Mouse (Mus musculus) MEL (cell line): ENCODE measurements around the gene Col9a1. TPM values are rescaled to one million over a fixed set of nuclear protein-coding genes. Genes with fewer than 3 reads are reported as not detected.
A peak's percentile ranks its signal among the peaks of the same experiment; 100 is the strongest.

Experiments used
- DNase-seq: peaks from one replicate; pipeline ENCODE4 v3.0.0; 2011; ENCODE audit warnings: low read depth, low spot score
- H3K27ac ChIP-seq: 2 replicates; pipeline ENCODE4 v1.5.1; 2012; ENCODE audit warnings: low read depth, mild to moderate bottlenecking, control low read depth, low read length, moderate library complexity; ENCODE audit not compliant: control insufficient read depth
- H3K27me3 ChIP-seq, 2 experiments: fragments of 150-350 bp in 1 of 2; sonication (generic) in 1 of 2; 2 replicates each; pipeline ENCODE4 v1.6.1; 2012; ENCODE audit warnings: low read length in 2 of 2, mild to moderate bottlenecking in 2 of 2, improper control_type of control experiment in 1 of 2, moderate library complexity in 1 of 2; ENCODE audit not compliant: insufficient read depth in 2 of 2, control insufficient read depth in 1 of 2
- H3K36me3 ChIP-seq, 2 experiments: 2 replicates each; pipeline ENCODE4 v1.6.1; 2012 to 2014; ENCODE audit warnings: low read length in 2 of 2, improper control_type of control experiment in 1 of 2, inconsistent platforms in 1 of 2, mild to moderate bottlenecking in 1 of 2; ENCODE audit not compliant: insufficient read depth in 2 of 2, control insufficient read depth in 1 of 2
- H3K4me1 ChIP-seq, 2 experiments: fragments of 150-350 bp in 1 of 2; sonication (generic) in 1 of 2; 2 replicates each; pipeline ENCODE4 v1.6.1; 2012; ENCODE audit warnings: low read length in 2 of 2, improper control_type of control experiment in 1 of 2, mild to moderate bottlenecking in 1 of 2; ENCODE audit not compliant: insufficient read depth in 2 of 2, control insufficient read depth in 1 of 2
- H3K4me3 ChIP-seq, 2 experiments: fragments of 150-350 bp in 1 of 2; sonication (generic) in 1 of 2; 2 replicates each; pipeline ENCODE4 v1.5.1; 2012; ENCODE audit warnings: low read depth in 2 of 2, low read length in 2 of 2, mild to moderate bottlenecking in 2 of 2, moderate library complexity in 2 of 2, control low read depth in 1 of 2, improper control_type of control experiment in 1 of 2; ENCODE audit not compliant: control insufficient read depth in 1 of 2, insufficient read depth in 1 of 2
- H3K79me2 ChIP-seq: 2 replicates; pipeline ENCODE4 v1.6.1; 2012; ENCODE audit warnings: mild to moderate bottlenecking, low read length, moderate library complexity; ENCODE audit not compliant: control insufficient read depth, poor library complexity, insufficient read depth
- H3K9ac ChIP-seq: 2 replicates; pipeline ENCODE4 v1.6.1; 2012; ENCODE audit warnings: low read depth, mild to moderate bottlenecking, control low read depth, low read length, moderate library complexity; ENCODE audit not compliant: control insufficient read depth, poor library complexity, severe bottlenecking
- H3K9me3 ChIP-seq: fragments of 150-350 bp; sonication (generic); replicated peaks from 2 replicates; pipeline ENCODE4 v1.6.1; 2012; ENCODE audit warnings: mild to moderate bottlenecking, low read length, improper control_type of control experiment, moderate library complexity; ENCODE audit not compliant: insufficient read depth
- BHLHE40 ChIP-seq: IDR thresholded peaks from 2 replicates; pipeline ENCODE4 v1.6.1; 2012; ENCODE audit warnings: low read depth, mild to moderate bottlenecking, inconsistent platforms, low read length, improper control_type of control experiment, borderline replicate concordance
- CTCF ChIP-seq, 3 experiments: IDR thresholded peaks in 2 of 3; conservative IDR thresholded peaks in 1 of 3; 2 replicates each; pipeline ENCODE4 v1.5.1; 2011 to 2012; ENCODE audit warnings: low read length in 3 of 3, low read depth in 2 of 3, mild to moderate bottlenecking in 2 of 3, improper control_type of control experiment in 1 of 3, inconsistent platforms in 1 of 3, mixed read lengths in 1 of 3, moderate library complexity in 1 of 3; ENCODE audit not compliant: control insufficient read depth in 1 of 3, insufficient read depth in 1 of 3, poor library complexity in 1 of 3, severe bottlenecking in 1 of 3
- ELF1 ChIP-seq: IDR thresholded peaks from 2 replicates; pipeline ENCODE4 v1.6.1; 2014; ENCODE audit warnings: low read depth, mild to moderate bottlenecking, inconsistent platforms, low read length, improper control_type of control experiment, moderate library complexity
- ETS1 ChIP-seq: IDR thresholded peaks from 2 replicates; pipeline ENCODE4 v1.6.1; 2012; ENCODE audit warnings: low read depth, mild to moderate bottlenecking, inconsistent platforms, low read length, improper control_type of control experiment, moderate library complexity
- GATA1 ChIP-seq: IDR thresholded peaks from 2 replicates; pipeline ENCODE4 v1.6.1; 2011; ENCODE audit warnings: low read depth, low read length, improper control_type of control experiment
- JUND ChIP-seq: IDR thresholded peaks from 2 replicates; pipeline ENCODE4 v1.6.1; 2011; ENCODE audit warnings: low read depth, mild to moderate bottlenecking, improper control_type of control experiment, low read length
- KAT2A ChIP-seq: conservative IDR thresholded peaks from 2 replicates; pipeline ENCODE4 v1.6.1; 2012; ENCODE audit warnings: low read depth, low read length, improper control_type of control experiment, inconsistent platforms
- MAFK ChIP-seq: IDR thresholded peaks from 2 replicates; pipeline ENCODE4 v1.6.1; 2011; ENCODE audit warnings: low read depth, mild to moderate bottlenecking, low read length, improper control_type of control experiment, borderline replicate concordance
- MEF2A ChIP-seq: IDR thresholded peaks from 2 replicates; pipeline ENCODE4 v1.6.1; 2014; ENCODE audit warnings: low read depth, mild to moderate bottlenecking, inconsistent platforms, low read length, improper control_type of control experiment; ENCODE audit not compliant: poor library complexity, insufficient replicate concordance, severe bottlenecking; ENCODE audit errors: extremely low read depth
- MYC ChIP-seq: IDR thresholded peaks from 2 replicates; pipeline ENCODE4 v1.6.1; 2011; ENCODE audit warnings: low read depth, mild to moderate bottlenecking, low read length, improper control_type of control experiment, moderate library complexity
- NELFE ChIP-seq: IDR thresholded peaks from 2 replicates; pipeline ENCODE4 v1.6.1; 2011; ENCODE audit warnings: low read depth, low read length, improper control_type of control experiment
- NRF1 ChIP-seq: IDR thresholded peaks from 2 replicates; pipeline ENCODE4 v1.6.1; 2014; ENCODE audit warnings: low read depth, mild to moderate bottlenecking, inconsistent platforms, low read length, improper control_type of control experiment, moderate library complexity; ENCODE audit not compliant: poor library complexity, insufficient read depth, severe bottlenecking
- POLR2A ChIP-seq, 2 experiments: IDR thresholded peaks; 2 replicates each; pipeline ENCODE4 v1.6.1; 2011 to 2012; ENCODE audit warnings: low read length in 2 of 2, mild to moderate bottlenecking in 2 of 2, control low read depth in 1 of 2, improper control_type of control experiment in 1 of 2, low read depth in 1 of 2, moderate library complexity in 1 of 2; ENCODE audit not compliant: control insufficient read depth in 1 of 2, insufficient read depth in 1 of 2, poor library complexity in 1 of 2
- RAD21 ChIP-seq: IDR thresholded peaks from 2 replicates; pipeline ENCODE4 v1.6.1; 2011; ENCODE audit warnings: mild to moderate bottlenecking, low read depth, low read length, improper control_type of control experiment
- SMC3 ChIP-seq: IDR thresholded peaks from 2 replicates; pipeline ENCODE4 v1.6.1; 2011; ENCODE audit warnings: low read depth, low read length, improper control_type of control experiment
- ZKSCAN1 ChIP-seq: IDR thresholded peaks from 2 replicates; pipeline ENCODE4 v1.6.1; 2012; ENCODE audit warnings: low read depth, mild to moderate bottlenecking, inconsistent platforms, low read length, improper control_type of control experiment, moderate library complexity
- ZNF384 ChIP-seq: IDR thresholded peaks from 2 replicates; pipeline ENCODE4 v1.6.1; 2012; ENCODE audit warnings: low read depth, mild to moderate bottlenecking, inconsistent platforms, low read length, improper control_type of control experiment
- polyA plus RNA-seq, 2 experiments: library from polyadenylated mRNA; stranded (reverse) in 1 of 2; unstranded in 1 of 2; fragments of >175 nt in 1 of 2; fragments of >200 nt in 1 of 2; gene quantifications; 2 replicates each; pipeline versions ENCODE4 v1.2.1 to v1.2.4; 2012; ENCODE audit warnings: low replicate concordance in 2 of 2, low read depth in 1 of 2; ENCODE audit not compliant: insufficient read length in 2 of 2, insufficient read depth in 1 of 2, missing spikeins in 1 of 2
- total RNA-seq: library from RNA; depleted of rRNA; stranded (reverse); fragments of 300-350 nt; gene quantifications from 2 replicates; pipeline ENCODE4 v1.2.3, GENCODE M21; 2012

Gene Col9a1
- total and polyA plus RNA-seq, 3 experiments, result not detected

DNA sequence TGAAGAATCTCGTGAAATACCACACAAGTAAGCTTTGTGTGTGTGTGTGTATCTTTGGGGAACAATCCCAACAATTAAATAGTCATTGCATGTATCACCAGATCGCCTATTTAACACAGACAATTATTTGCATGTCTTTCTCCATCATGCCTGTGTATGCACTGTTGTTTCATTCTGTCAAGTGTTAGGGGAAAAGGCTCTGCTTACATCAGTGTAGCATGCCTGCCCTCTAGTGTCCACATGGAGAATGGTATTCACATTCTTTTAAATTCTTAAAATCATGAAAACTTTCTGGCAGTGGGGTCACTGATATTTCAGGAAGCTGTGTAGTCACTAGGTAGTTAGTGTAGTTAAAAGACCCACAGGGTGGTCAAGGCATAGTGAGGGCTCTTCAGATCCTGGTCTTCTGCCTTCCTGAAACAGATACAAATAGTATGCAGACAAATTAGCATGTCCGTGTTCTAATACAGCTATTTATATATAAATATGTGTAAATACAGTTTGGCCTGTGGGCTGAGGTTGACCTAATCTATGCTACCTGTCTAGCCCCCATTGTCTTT is 71.8 kb downstream of the Col9a1 start:
- H3K4me3 ChIP-seq, result no peak overlapping the region
- H3K27ac ChIP-seq, result no peak overlapping the region
- no peaks in the 10 kb centered on the region for H3K36me3 ChIP-seq
- no peak overlapping the region for H3K9ac ChIP-seq
- H3K9me3 ChIP-seq, result no peaks in the 10 kb centered on the region
- H3K4me1 ChIP-seq, result no peaks in the 10 kb centered on the region
- no peaks in the 10 kb centered on the region for H3K27me3 ChIP-seq
- peak; percentile 66 for TF ChIP-seq RAD21
- TF ChIP-seq SMC3, result peak; percentile 52
- TF ChIP-seq GATA1, result no peak
- TF ChIP-seq CTCF (IDR thresholded peaks at IDR 0.05 in 2 of 3, conservative IDR thresholded peaks at IDR 0.05 in 1 of 3; ENCODE audit: control insufficient read depth in 1 of 3, insufficient read depth in 1 of 3, low read depth in 2 of 3, low read length in 3 of 3, poor library complexity in 1 of 3, severe bottlenecking in 1 of 3), result peak; percentile 28 to 63 (median 59)
- DNase-seq, result peak; percentile 42
- H3K79me2 ChIP-seq, result no peaks in the 10 kb centered on the region

DNA sequence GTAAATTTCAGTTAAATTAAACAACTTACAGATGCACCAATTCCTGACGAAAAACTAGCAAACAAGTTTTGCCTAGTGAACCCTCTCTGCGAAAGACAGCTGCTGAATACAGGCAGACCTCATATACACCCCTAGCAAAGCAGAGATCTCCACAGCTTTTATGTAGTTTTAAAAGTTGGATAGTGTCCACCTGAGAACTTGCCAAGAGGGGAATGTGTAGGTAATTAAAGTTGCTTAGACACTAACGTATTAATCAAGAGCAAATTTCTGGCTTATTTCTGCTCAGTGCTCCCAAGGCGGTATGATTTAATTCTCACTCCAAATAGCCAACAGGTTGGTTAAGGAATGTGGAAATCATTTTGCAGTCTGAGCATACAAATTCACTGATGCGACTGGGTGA is 80.6 kb downstream of the Col9a1 start:
- no peak for TF ChIP-seq NELFE
- no peak for TF ChIP-seq JUND
- TF ChIP-seq ELF1, result no peak
- no peak for TF ChIP-seq BHLHE40
- TF ChIP-seq NRF1, result no peak
- no peak for TF ChIP-seq POLR2A (IDR thresholded peaks at IDR 0.05; ENCODE audit: control insufficient read depth in 1 of 2, insufficient read depth in 1 of 2, low read depth in 1 of 2, low read length in 2 of 2, poor library complexity in 1 of 2)
- TF ChIP-seq KAT2A, result no peak
- no peak for TF ChIP-seq ETS1
- no peak for TF ChIP-seq MYC
- TF ChIP-seq MEF2A, result no peak
- no peak for TF ChIP-seq MAFK
- TF ChIP-seq ZNF384, result no peak
- Histone ChIP-seq H3K4me1 (no peaks in the 10 kb centered on the region), H3K27ac (no peak overlapping the region), H3K36me3 (no peaks in the 10 kb centered on the region), H3K79me2 (no peaks in the 10 kb centered on the region), H3K9me3 (no peaks in the 10 kb centered on the region), H3K4me3 (no peak overlapping the region), H3K27me3 (no peaks in the 10 kb centered on the region), H3K9ac (no peak overlapping the region)
- DNase-seq, result no peak

DNA sequence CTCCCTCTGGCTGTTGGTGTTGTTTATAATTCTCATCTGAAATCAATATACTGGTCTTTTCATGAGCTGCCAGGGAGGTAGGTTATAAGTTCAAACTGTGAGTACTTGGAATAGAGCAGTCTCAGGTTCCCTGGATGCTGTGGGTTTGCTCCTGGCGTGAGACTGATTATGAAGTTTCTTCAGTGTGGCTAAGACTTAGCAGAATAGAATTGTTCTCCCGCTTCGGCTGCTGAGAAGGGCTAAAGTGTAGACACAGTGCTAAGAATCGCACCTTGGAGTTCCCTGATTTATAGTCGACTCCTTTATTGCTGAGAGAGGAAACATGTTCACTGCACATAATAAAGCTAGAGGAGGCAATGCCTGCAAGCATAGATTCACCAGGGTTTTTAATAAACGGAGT is 82.0 kb downstream of the Col9a1 start:
- Histone ChIP-seq H3K9ac (no peak overlapping the region), H3K9me3 (no peaks in the 10 kb centered on the region), H3K27me3 (no peaks in the 10 kb centered on the region), H3K4me3 (no peak overlapping the region), H3K36me3 (no peaks in the 10 kb centered on the region), H3K27ac (no peak overlapping the region), H3K4me1 (no peaks in the 10 kb centered on the region), H3K79me2 (no peaks in the 10 kb centered on the region)
- TF ChIP-seq NRF1, result no peak
- TF ChIP-seq ZKSCAN1, result no peak
- no peak for TF ChIP-seq MAFK
- TF ChIP-seq BHLHE40, result no peak
- DNase-seq, result no peak
